Mouse (Mus musculus) spleen, adult 2 months (tissue): ENCODE results near the gene Sirt4.

Experiments used
- CTCF ChIP-seq: fragments of 200-500 bp; IDR thresholded peaks from 2 replicates; pipeline ENCODE4 v1.5.1; 2011; ENCODE audit warnings: mild to moderate bottlenecking, inconsistent platforms; ENCODE audit not compliant: insufficient read depth, insufficient read length, insufficient replicate concordance; ENCODE audit errors: extremely low read depth
- POLR2A ChIP-seq: fragments of 200-500 bp; IDR thresholded peaks from 2 replicates; pipeline ENCODE4 v1.6.1; 2011; ENCODE audit warnings: low read depth, low read length, inconsistent platforms

- no peak for TF ChIP-seq POLR2A
- TF ChIP-seq CTCF: no peak
Observed at GRCm38 (mm10) chr5:115531671-115532270, 47.2 kb upstream of the Sirt4 start.
